Mouse (Mus musculus): ENCODE data around the gene Zfp217. TPM values are rescaled to one million over a fixed set of nuclear protein-coding genes. Genes with fewer than 3 reads are reported as not detected.

The Zfp217 gene
- total RNA-seq, 1 experiment from 2014 or later: 83.2 TPM

- ATAC-seq (ENCODE audit: extremely low read depth, insufficient number of reproducible peaks, low FRiP score, poor library complexity, severe bottlenecking): no peak
Measured at GRCm38 (mm10) chr2:170141481-170141880, 6.4 kb downstream of the Zfp217 start.

GRCm38 (mm10) chr2:170139411-170140046 is 8.4 kb downstream of the Zfp217 start:
- ATAC-seq (ENCODE audit: extremely low read depth, insufficient number of reproducible peaks, low FRiP score, poor library complexity, severe bottlenecking): no peak

- no peak for ATAC-seq (ENCODE audit: extremely low read depth, insufficient number of reproducible peaks, low FRiP score, poor library complexity, severe bottlenecking)
Measured at GRCm38 (mm10) chr2:170136928-170137327, 11.0 kb downstream of the Zfp217 start.

GRCm38 (mm10) chr2:170135820-170136219 is 12.1 kb downstream of the Zfp217 start:
- ATAC-seq (ENCODE audit: extremely low read depth, insufficient number of reproducible peaks, low FRiP score, poor library complexity, severe bottlenecking): no peak

GRCm38 (mm10) chr2:170134026-170134690 is 13.7 kb downstream of the Zfp217 start:
- no peak for ATAC-seq (ENCODE audit: extremely low read depth, insufficient number of reproducible peaks, low FRiP score, poor library complexity, severe bottlenecking)

GRCm38 (mm10) chr2:170133093-170133731 is 14.7 kb downstream of the Zfp217 start:
- peak; percentile 24; the same call in 1 of the 2 replicates for ATAC-seq (ENCODE audit: extremely low read depth, insufficient number of reproducible peaks, low FRiP score, poor library complexity, severe bottlenecking)

- no peak for ATAC-seq (ENCODE audit: extremely low read depth, insufficient number of reproducible peaks, low FRiP score, poor library complexity, severe bottlenecking)
Measured at GRCm38 (mm10) chr2:170132716-170133092, 15.2 kb downstream of the Zfp217 start.

- no peak for ATAC-seq (ENCODE audit: extremely low read depth, insufficient number of reproducible peaks, low FRiP score, poor library complexity, severe bottlenecking)
Measured at GRCm38 (mm10) chr2:170131981-170132460, 15.9 kb downstream of the Zfp217 start.

- peak; percentile 45 for ATAC-seq (ENCODE audit: extremely low read depth, insufficient number of reproducible peaks, low FRiP score, poor library complexity, severe bottlenecking)
Measured at GRCm38 (mm10) chr2:170130780-170131645, 16.9 kb downstream of the Zfp217 start.

- ATAC-seq (ENCODE audit: extremely low read depth, insufficient number of reproducible peaks, low FRiP score, poor library complexity, severe bottlenecking): no peak
Measured at GRCm38 (mm10) chr2:170129923-170130779, 17.8 kb downstream of the Zfp217 start.

- no peak for ATAC-seq (ENCODE audit: extremely low read depth, insufficient number of reproducible peaks, low FRiP score, poor library complexity, severe bottlenecking)
Measured at GRCm38 (mm10) chr2:170129248-170129922, 18.5 kb downstream of the Zfp217 start.

- no peak for ATAC-seq (ENCODE audit: extremely low read depth, insufficient number of reproducible peaks, low FRiP score, poor library complexity, severe bottlenecking)
Measured at GRCm38 (mm10) chr2:170128461-170129247, 19.2 kb downstream of the Zfp217 start.

- ATAC-seq (ENCODE audit: extremely low read depth, insufficient number of reproducible peaks, low FRiP score, poor library complexity, severe bottlenecking): no peak
Measured at GRCm38 (mm10) chr2:170127523-170127922, 20.4 kb downstream of the Zfp217 start.

- ATAC-seq (ENCODE audit: extremely low read depth, insufficient number of reproducible peaks, low FRiP score, poor library complexity, severe bottlenecking): no peak
Measured at GRCm38 (mm10) chr2:170126266-170126665, 21.6 kb downstream of the Zfp217 start.

GRCm38 (mm10) chr2:170122197-170122596 is 25.7 kb downstream of the Zfp217 start:
- no peak for ATAC-seq (ENCODE audit: extremely low read depth, insufficient number of reproducible peaks, low FRiP score, poor library complexity, severe bottlenecking)

GRCm38 (mm10) chr2:170120139-170121027 is 27.5 kb downstream of the Zfp217 start:
- no peak for ATAC-seq (ENCODE audit: extremely low read depth, insufficient number of reproducible peaks, low FRiP score, poor library complexity, severe bottlenecking)

Data from neutrophil, adult 5-6 weeks (primary cell).